Mouse (Mus musculus) myocyte (in vitro differentiated cells): ENCODE data around the gene Mnat1.

Experiments used
- POLR2A ChIP-seq: IDR thresholded peaks from one replicate; pipeline ENCODE4 v1.6.1; 2011; ENCODE audit warnings: low read depth, mild to moderate bottlenecking, control low read depth, moderate library complexity; ENCODE audit not compliant: insufficient read length
- USF1 ChIP-seq: IDR thresholded peaks from one replicate; pipeline ENCODE4 v1.6.1; 2011; ENCODE audit warnings: low read depth, mild to moderate bottlenecking, control low read depth, moderate library complexity

GRCm38 (mm10) chr12:73209117-73209516 is 85.6 kb downstream of the Mnat1 start:
- no peak for TF ChIP-seq POLR2A
- TF ChIP-seq USF1: no peak
